Mouse (Mus musculus): ENCODE data around the gene Hspa1l.

GRCm38 (mm10) chr17:35005158-35005557 lies 32.7 kb downstream of the Hspa1l start:
- no peak for TF ChIP-seq CTCF (IDR thresholded peaks at IDR 0.05; ENCODE audit: extremely low read depth, insufficient read depth, low read length)
- no peak for TF ChIP-seq POLR2A (IDR thresholded peaks at IDR 0.05; ENCODE audit: extremely low read depth, insufficient read depth, low read length)
